Mouse (Mus musculus): ENCODE measurements at regions not wholly inside any gene's neighbourhood (a gene's known extent, or its start where the extent isn't known, plus 50 kb on each side); places are given as distances from the start of the nearest gene placed in this dataset.

DNA sequence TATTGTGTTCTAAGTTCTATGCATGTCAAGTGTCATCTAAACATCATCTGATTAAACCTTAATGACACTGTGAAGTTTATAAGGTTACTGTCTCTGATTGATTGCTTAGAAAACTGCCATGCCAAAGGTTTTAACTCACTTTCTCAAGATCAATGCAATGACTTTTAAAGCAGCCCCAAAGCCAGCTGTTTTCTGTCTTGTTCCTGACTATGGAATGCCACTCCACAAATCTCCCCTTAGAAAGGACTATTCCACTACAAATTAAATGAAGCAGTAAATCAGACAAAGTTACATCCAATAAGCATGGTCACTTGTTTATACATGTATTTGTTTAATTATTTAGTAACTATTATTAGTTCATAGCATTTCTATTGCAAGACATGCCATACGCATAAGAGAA is 247.1 kb upstream of the Pappa start:
- DNase-seq, result no peak

DNA sequence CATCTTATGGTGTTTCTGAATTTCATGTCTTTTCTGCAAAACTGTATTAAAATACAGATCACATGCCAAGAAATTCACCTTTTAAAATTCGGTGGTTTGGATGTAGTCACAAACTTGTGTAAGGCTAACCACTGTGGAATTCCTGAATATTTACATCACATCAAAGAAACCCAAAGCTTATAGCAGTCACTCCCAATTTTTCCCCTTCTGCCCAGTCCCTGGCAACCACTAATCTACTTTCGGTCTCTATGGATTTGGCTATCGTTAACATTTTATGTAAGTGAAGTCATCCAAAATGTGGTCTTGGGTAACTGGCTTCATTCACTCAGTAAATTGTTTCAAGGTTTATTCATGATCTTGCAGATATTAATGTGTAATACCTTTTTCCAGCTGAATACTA is 226.0 kb upstream of the Pappa start:
- DNase-seq, result no peak

DNA sequence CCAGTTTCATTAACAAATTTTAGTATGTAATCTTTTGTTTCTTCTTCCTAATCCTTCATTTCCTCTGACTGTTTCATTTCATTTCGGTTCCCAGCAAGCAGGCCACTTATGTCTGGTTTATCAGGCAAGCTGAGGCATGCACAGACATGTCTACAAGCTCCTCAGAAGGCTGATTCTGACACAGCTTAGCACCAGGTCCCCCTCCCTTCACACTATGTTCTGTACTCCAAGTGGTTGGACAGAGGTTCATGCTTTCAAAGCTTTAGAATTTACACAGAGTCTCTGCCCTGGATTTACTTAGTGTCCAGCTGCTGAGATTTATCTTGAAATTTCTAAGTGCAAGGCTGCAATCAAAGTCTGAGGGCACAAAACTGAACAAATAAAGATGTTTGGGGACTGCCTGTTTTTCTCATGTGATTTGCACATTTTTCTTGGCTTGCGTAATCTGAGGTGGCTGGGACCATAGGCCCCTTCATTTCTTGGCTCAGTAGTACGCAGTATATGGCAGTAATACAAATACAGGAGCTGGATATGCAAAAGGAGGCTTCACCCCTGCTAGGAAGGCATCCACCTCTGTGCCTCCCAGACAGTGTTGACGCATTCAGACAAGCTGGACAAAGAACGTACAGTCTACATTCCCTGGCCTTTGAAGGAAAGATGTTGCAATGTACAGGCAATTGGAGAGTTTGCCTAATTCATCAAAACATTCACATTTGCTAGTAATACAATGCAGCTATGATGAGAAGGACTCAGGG is 222.7 kb upstream of the Pappa start:
- no peak for DNase-seq

DNA sequence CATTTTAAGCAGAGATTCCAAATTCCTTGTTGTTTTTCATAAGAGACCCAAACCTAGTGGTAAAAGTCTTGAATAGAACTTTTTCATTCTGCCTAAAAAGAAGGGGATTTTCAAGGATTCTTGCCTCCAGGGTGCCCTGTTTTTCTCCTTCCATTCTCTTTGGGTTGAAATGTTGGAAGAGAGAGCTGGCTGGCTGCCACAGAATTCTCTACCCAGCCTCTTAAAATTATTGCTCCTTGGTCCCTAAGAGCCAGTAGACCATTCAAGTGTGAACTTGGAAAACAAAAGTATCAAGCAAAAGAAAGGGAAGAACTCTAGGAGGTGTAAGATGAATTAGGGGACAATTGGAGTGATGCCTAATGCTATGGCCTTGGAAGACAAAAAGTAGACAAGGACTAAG is 200.2 kb upstream of the Pappa start:
- DNase-seq, result no peak

DNA sequence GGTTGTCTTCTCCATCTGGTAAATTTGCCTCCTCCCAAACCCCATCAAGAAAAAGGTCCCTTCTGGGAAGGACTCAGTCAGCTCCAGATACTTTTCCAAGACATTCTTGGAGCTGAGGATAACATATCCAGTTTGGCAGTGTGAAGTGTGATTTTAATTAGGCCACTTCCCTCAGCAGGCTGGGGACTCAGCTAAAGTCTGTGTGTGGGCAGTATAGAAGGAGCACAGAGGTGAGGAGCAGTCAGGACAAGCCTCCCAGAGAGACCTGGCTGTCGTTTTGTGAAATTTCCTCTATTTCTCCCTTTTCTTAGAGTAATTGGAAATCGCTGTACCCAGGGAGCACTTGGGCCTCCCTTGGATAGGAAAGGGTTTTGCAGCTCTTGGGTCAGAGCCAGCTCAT is 195.4 kb upstream of the Pappa start:
- DNase-seq, result no peak

GRCm38 (mm10) chr4:64945547-64945946 is 178.4 kb upstream of the Pappa start:
- no peak for DNase-seq

GRCm38 (mm10) chr4:64952651-64953050 is 171.3 kb upstream of the Pappa start:
- DNase-seq, result no peak

DNA sequence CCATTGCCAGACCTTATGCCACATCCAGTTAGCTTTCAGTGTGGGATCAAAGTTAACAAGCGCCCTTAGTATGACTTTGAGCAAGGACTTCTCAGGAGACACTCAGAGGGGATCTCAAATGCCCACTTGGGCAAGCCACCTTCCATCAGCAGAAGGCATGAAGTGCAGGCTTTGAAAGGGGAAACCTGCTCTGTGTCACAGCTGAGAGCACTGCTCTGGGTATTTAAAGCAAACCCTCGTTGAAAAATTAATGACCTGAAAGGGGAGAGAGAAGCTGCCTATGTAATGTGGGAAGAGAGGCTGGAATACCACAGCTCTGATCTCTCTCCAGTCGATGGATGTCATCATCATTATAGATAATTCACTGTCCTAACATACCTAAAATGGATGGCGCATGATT is 165.1 kb upstream of the Pappa start:
- DNase-seq, result no peak

- DNase-seq, result no peak
Measured at GRCm38 (mm10) chr4:64961796-64962195, 162.2 kb upstream of the Pappa start.

All from right cerebral cortex, postnatal 4 days (tissue).